Mouse (Mus musculus) forebrain, embryonic 11.5 days (tissue): ENCODE measurements around the gene Zfp961. TPM values are rescaled to one million over a fixed set of nuclear protein-coding genes. Genes with fewer than 3 reads are reported as not detected.
"Not testable (repeated sequence)": the region's sequence is repeated elsewhere in the genome, so short reads cannot be mapped to it uniquely, and the experiment has no call there.

Experiments used
- ATAC-seq: fragments of 200-750 bp; cut with Nextera tagmentation; replicated peaks from 2 replicates; pipeline ENCODE4 v1.8.0; 2017; ENCODE audit warnings: moderate TSS enrichment; ENCODE audit not compliant: low FRiP score
- DNase-seq: peaks from one replicate; pipeline ENCODE4 v3.0.0-alpha.2; 2017; ENCODE audit warnings: low spot score
- H3K27ac ChIP-seq: fragments of 300-500 bp; sonication (generic); 2 replicates; pipeline ENCODE4 v1.5.1; 2014; ENCODE audit warnings: low read depth, low read length
- H3K27me3 ChIP-seq: fragments of 300-500 bp; sonication (generic); 2 replicates; pipeline ENCODE4 v1.6.1; 2014; ENCODE audit warnings: mild to moderate bottlenecking, low read length, mixed read lengths; ENCODE audit not compliant: control insufficient read depth, insufficient read depth
- H3K36me3 ChIP-seq: fragments of 300-500 bp; sonication (generic); 2 replicates; pipeline ENCODE4 v1.6.1; 2014; ENCODE audit warnings: mild to moderate bottlenecking, low read length, moderate library complexity, mixed read lengths; ENCODE audit not compliant: control insufficient read depth, insufficient read depth
- H3K4me1 ChIP-seq: fragments of 300-500 bp; sonication (generic); replicated peaks from 2 replicates; pipeline ENCODE4 v1.6.1; 2014; ENCODE audit warnings: low read length, mixed read lengths; ENCODE audit not compliant: control insufficient read depth, insufficient read depth
- H3K4me2 ChIP-seq: fragments of 300-500 bp; sonication (generic); 2 replicates; pipeline ENCODE4 v1.6.1; 2014; ENCODE audit warnings: low read depth, mild to moderate bottlenecking, low read length, moderate library complexity, mixed read lengths; ENCODE audit not compliant: severe bottlenecking
- H3K4me3 ChIP-seq: fragments of 300-500 bp; sonication (generic); 2 replicates; pipeline ENCODE4 v1.5.1; 2014; ENCODE audit warnings: low read depth, low read length
- H3K9ac ChIP-seq: fragments of 300-500 bp; sonication (generic); 2 replicates; pipeline ENCODE4 v1.6.1; 2014; ENCODE audit warnings: low read length
- H3K9me3 ChIP-seq: fragments of 300-500 bp; sonication (generic); 2 replicates; pipeline ENCODE4 v1.6.1; 2016; ENCODE audit warnings: low read length, mixed read lengths; ENCODE audit not compliant: control insufficient read depth
- WGBS: fragments of 180-500 bp; shearing (Covaris S2); extraction: QIAGEN DNeasy Blood & Tissue Kit; methylation state at CpG from one replicate; pipeline ENCODE4 v1.1.7; 2014; 5-methylcytosine and 5-hydroxymethylcytosine counted together
- polyA plus RNA-seq: library from polyadenylated mRNA; unstranded; fragments of >200 nt; fragmentation: Nextera tagmentation; extraction: Ambion mirVana; gene quantifications from 2 replicates; pipeline ENCODE4 v1.2.1, GENCODE M21; 2014

Zfp961 gene
- polyA plus RNA-seq, 1 experiment from 2014 or later, result 31.2 TPM

DNA sequence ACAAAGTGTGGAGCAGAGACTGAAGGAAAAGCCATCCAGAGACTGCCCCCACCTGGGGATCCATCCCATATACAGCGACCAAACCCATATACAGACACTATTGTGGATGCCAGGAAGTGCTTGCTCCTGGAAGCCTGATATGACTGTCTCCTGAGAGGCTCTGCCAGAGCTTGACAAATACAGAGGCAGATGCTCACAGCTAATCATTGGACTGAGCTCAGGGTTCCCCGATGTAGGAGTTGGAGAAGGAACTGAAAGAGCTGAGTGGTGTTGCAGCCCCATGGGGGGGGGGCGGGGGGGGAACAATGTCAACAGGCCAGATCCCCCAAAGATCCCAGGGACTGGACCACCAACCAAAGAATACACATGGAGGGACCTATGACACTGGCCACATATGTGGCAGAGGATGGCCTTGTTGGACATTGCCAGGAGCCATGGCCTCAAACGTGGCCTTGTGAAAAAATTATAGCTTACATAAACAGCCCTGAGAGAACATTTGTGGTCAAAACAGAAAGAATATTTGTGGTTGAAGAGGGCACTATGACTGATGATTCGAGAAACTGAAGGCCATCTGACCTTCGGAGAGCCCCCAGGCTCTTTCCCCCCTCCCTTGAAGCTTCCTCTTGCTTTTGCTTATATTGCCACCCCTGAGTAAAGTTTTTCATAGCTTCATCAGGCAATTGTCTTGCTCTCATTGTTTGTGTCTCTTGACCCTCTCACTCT lies 62.8 kb downstream of the Zfp961 start:
- H3K27ac ChIP-seq, DNase-seq, H3K4me2 ChIP-seq, H3K9me3 ChIP-seq, H3K36me3 ChIP-seq, H3K4me3 ChIP-seq, H3K9ac ChIP-seq, H3K27me3 ChIP-seq, ATAC-seq, H3K4me1 ChIP-seq: not testable (repeated sequence)
- 79% methylated on average over 6 of the region's 6 CpGs for WGBS

- H3K4me1 ChIP-seq, H3K4me2 ChIP-seq, H3K9ac ChIP-seq, H3K9me3 ChIP-seq, ATAC-seq, H3K27me3 ChIP-seq, H3K27ac ChIP-seq, H3K36me3 ChIP-seq, H3K4me3 ChIP-seq, DNase-seq: not testable (repeated sequence)
- 77% methylated on average over 2 of the region's 2 CpGs for WGBS
Measured at GRCm38 (mm10) chr8:72017339-72017738, 66.5 kb downstream of the Zfp961 start.

DNA sequence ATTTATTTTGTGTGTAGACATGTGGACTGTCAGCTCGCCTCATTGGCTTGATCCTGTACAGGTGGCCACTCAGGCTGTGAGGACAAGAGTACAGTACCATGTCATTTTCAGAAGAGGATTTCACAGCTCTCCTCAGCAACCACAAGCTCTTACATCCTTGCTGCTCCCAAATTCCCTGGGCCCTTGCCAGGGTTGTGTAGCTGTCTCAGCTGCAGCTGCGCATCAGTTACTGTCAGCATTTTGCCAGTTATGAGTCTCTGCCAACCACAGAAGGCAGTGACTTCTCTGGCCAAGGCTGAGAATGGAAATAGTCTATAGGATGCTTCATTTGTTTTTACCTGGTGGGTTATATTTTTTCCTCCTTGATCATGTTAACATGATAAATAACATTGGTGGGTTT lies 67.3 kb downstream of the Zfp961 start:
- WGBS, result 69% methylated on average over 2 of the region's 2 CpGs
- no peak for DNase-seq

DNA sequence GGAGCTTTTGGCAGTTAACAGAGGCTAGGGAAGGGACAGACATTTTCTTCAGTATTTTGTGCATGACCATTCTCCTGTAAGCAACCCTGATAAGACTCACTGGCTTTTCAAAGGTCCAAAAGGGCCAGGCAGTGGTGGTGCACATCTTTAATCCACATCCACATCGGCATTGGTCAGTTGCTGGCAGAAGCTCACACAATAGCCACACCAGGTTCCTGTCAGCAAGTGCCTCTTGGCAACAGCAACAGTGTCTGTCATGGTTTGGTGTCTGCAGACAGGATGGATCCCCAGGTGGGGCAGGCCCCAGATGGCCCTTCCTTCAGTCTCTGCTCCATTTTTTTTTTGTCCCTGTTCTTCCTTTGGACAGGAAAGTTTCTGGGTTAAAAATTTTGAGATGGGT lies 68.2 kb downstream of the Zfp961 start:
- not testable (repeated sequence) for H3K27me3 ChIP-seq, H3K4me2 ChIP-seq, H3K36me3 ChIP-seq, H3K4me1 ChIP-seq, H3K9ac ChIP-seq, DNase-seq, H3K9me3 ChIP-seq, ATAC-seq, H3K27ac ChIP-seq, H3K4me3 ChIP-seq
- 74% methylated on average over 1 of the region's 1 CpGs for WGBS

More for the DNA sequence above, 67.3 kb downstream of the Zfp961 start:
- no peak for ATAC-seq
- H3K27me3 ChIP-seq, result no peaks in the 10 kb centered on the region
- no peak overlapping the region for H3K9ac ChIP-seq
- no peak overlapping the region for H3K27ac ChIP-seq
- H3K4me1 ChIP-seq, result no peaks in the 10 kb centered on the region
- H3K4me3 ChIP-seq, result no peak overlapping the region
- H3K9me3 ChIP-seq, result no peaks in the 10 kb centered on the region
- H3K36me3 ChIP-seq, result no peaks in the 10 kb centered on the region
- H3K4me2 ChIP-seq, result no peak overlapping the region

GRCm38 (mm10) chr8:72019816-72020215 lies 69.0 kb downstream of the Zfp961 start:
- no peaks in the 10 kb centered on the region for H3K4me1 ChIP-seq
- no peak overlapping the region for H3K9ac ChIP-seq
- H3K9me3 ChIP-seq, result no peaks in the 10 kb centered on the region
- no peak overlapping the region for H3K27ac ChIP-seq
- no peak overlapping the region for H3K4me2 ChIP-seq
- no peaks in the 10 kb centered on the region for H3K27me3 ChIP-seq
- WGBS, result 71% methylated on average over 2 of the region's 2 CpGs
- no peak overlapping the region for H3K4me3 ChIP-seq
- ATAC-seq (no peak), DNase-seq (no peak)
- no peaks in the 10 kb centered on the region for H3K36me3 ChIP-seq

- H3K27me3 ChIP-seq, H3K27ac ChIP-seq, H3K9ac ChIP-seq, H3K4me3 ChIP-seq, H3K4me2 ChIP-seq, H3K36me3 ChIP-seq, DNase-seq, H3K9me3 ChIP-seq, ATAC-seq, H3K4me1 ChIP-seq: not testable (repeated sequence)
- 15% methylated on average over 4 of the region's 9 CpGs for WGBS
Measured at GRCm38 (mm10) chr8:72024886-72025285, 74.0 kb downstream of the Zfp961 start.

GRCm38 (mm10) chr8:72032926-72033325 lies 82.1 kb downstream of the Zfp961 start:
- not testable (repeated sequence) for H3K27me3 ChIP-seq, ATAC-seq, H3K9me3 ChIP-seq, H3K36me3 ChIP-seq, H3K4me3 ChIP-seq, H3K4me2 ChIP-seq, H3K4me1 ChIP-seq, H3K27ac ChIP-seq, DNase-seq, H3K9ac ChIP-seq
- WGBS, result 50% methylated on average over 4 of the region's 4 CpGs

DNA sequence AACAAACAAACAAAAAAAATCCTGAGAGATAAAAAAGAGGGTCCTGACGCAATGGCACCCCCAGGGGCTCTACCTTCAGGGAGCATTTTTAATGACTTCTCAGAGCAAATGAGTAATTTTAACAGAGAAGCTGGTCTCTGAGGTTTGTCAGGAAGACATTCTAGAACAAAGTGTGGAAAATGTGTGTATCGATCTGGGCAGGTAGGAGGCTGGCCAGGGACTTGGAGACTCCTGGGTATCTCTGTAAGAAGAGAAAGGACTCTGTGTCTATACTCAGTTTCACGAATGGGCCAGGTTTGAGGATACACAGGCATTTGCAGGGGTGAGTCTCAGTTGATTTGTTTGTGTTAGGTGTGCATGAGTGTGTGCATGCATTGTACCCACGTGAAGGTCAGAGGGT lies 90.1 kb downstream of the Zfp961 start, which contains the start of gene Olfr372:
Gene Olfr372, plus strand, starts transcription at position 301 of the 400 bp plus-strand sequence.
- ATAC-seq, H3K27me3 ChIP-seq, H3K36me3 ChIP-seq, H3K9ac ChIP-seq, H3K4me3 ChIP-seq, H3K4me1 ChIP-seq, DNase-seq, H3K4me2 ChIP-seq, H3K27ac ChIP-seq, H3K9me3 ChIP-seq: not testable (repeated sequence)
- WGBS, result 79% methylated on average over 4 of the region's 4 CpGs

- Histone ChIP-seq H3K27ac (no peak overlapping the region), H3K9ac (no peak overlapping the region), H3K4me2 (no peak overlapping the region), H3K9me3 (no peaks in the 10 kb centered on the region), H3K27me3 (no peaks in the 10 kb centered on the region), H3K4me3 (no peak overlapping the region), H3K36me3 (no peaks in the 10 kb centered on the region), H3K4me1 (no peaks in the 10 kb centered on the region)
- 88% methylated on average over 1 of the region's 1 CpGs for WGBS
- no peak for ATAC-seq
- no peak for DNase-seq
Measured at GRCm38 (mm10) chr8:72042493-72042892, 91.7 kb downstream of the Zfp961 start.
